In the genomic region with DNA sequence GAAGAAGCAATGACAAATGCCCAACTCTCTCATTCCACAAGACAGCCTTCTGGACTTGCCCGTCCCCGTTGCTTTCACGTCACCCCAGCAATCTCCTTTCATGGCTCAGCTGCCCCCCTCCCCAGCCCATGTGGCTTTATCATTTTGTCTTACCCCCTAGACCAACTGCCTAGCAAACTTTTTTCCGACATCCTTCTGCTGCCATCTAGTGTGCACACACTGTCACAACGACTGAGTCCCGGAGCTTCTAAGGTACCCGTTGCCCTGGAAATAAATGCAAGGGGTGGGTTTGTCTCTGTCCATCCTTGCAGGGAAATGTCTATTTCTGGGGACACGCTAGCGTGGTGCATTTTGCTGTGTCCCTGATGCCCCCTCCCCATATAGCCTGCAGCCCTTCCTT, we compare ENCODE assay signal across 9 mouse cellular contexts.
DNase-seq lines count a peak whose midpoint lies in the region; ATAC-seq and TF ChIP-seq lines count a peak whose summit lies in the region.
"Had no signal": no experiment of that assay in that cellular context is flagged by ENCODE, and none has a peak within 500 bp of the region (broad histone marks: within the 10 kb centered on the region; RNA-seq: fewer than 3 reads in every experiment).

No protein-coding gene starts in this region.

- ATAC-seq in hindbrain, embryonic 12.5 days (ENCODE audit: low FRiP score): peak; percentile 63

- intact Hi-C loops in heart, postnatal 25 days (cut with DNase I): loop anchor here (5.0 to 10.0 kb wide), 2 partner anchors 102 to 205 kb away; no protein-coding TSS in a partner anchor
- intact Hi-C loops in left cerebral cortex, postnatal 25 days (cut with DNase I): loop anchor here (5.0 to 10.0 kb wide), 12 partner anchors 107 to 1395 kb away; a partner anchor contains a TSS

- no peak for TF ChIP-seq POLR2A in cortical plate, adult 2 months (IDR thresholded peaks at IDR 0.05; ENCODE audit: extremely low read depth, insufficient read depth, low read length)
- no peak for TF ChIP-seq POLR2A in olfactory bulb, adult 2 months (IDR thresholded peaks at IDR 0.05; ENCODE audit: insufficient read depth, low read depth, low read length)

- H3K27me3 ChIP-seq in hindbrain, embryonic 12.5 days: no peaks in the 10 kb centered on the region; the same call in 1 of the 2 replicates

- peak; percentile 61 for DNase-seq in heart, postnatal 4 days
- DNase-seq in heart, postnatal 25 days (ENCODE audit: low spot score): no peak
- peak; percentile 56 for DNase-seq in NIH3T3 (ENCODE audit: low read depth)
- DNase-seq in left cerebral cortex, postnatal 25 days (ENCODE audit: low spot score in 2 of 2): peak; percentile 79 to 90
- no peak for DNase-seq in c-Kit-positive CD71-positive TER-119-positive erythroid progenitor cells, embryonic 14.5 days (ENCODE audit: low spot score)

- H3K4me3 ChIP-seq in cortical plate, adult 2 months (ENCODE audit: insufficient read depth, low read length): no peak overlapping the region
- no peak overlapping the region for H3K4me3 ChIP-seq in hindbrain, embryonic 12.5 days
- H3K4me3 ChIP-seq in olfactory bulb, adult 2 months (ENCODE audit: insufficient read depth, low read depth, low read length): 0 out of 2 replicates have a peak overlapping the region, but pooled peaks have one; percentile 7
- H3K4me3 ChIP-seq: limb, embryonic 15.5 days had no signal

- H3K27ac ChIP-seq in cortical plate, adult 2 months (ENCODE audit: insufficient read depth, low read length): peak overlapping the region; percentile 24; the same call in 1 of the 2 replicates
- no peak overlapping the region for H3K27ac ChIP-seq in hindbrain, embryonic 12.5 days
- peak overlapping the region; percentile 25; the same call in 1 of the 2 replicates for H3K27ac ChIP-seq in olfactory bulb, adult 2 months (ENCODE audit: insufficient read depth, low read depth, low read length)
- H3K27ac ChIP-seq: limb, embryonic 15.5 days had no signal

- peak; percentile 82 for TF ChIP-seq CTCF in cortical plate, adult 2 months (IDR thresholded peaks at IDR 0.05; ENCODE audit: extremely low read depth, insufficient read depth, low read length)
- 0 out of 2 replicates have a peak, but pooled peaks have one; percentile 28 for TF ChIP-seq CTCF in olfactory bulb, adult 2 months (IDR thresholded peaks at IDR 0.05; ENCODE audit: insufficient read depth, low read depth, low read length)

- H3K4me1 ChIP-seq in cortical plate, adult 2 months (ENCODE audit: control insufficient read depth, insufficient read depth, low read length): peaks cover 7% of the 10 kb centered on the region
- 0 out of 2 replicates have a peak, but pooled peaks cover 2% of the 10 kb centered on the region for H3K4me1 ChIP-seq in hindbrain, embryonic 12.5 days
- H3K4me1 ChIP-seq in olfactory bulb, adult 2 months (ENCODE audit: control insufficient read depth, insufficient read depth, low read length): peaks cover 33% of the 10 kb centered on the region
- H3K4me1 ChIP-seq: limb, embryonic 15.5 days had no signal

- WGBS in hindbrain, embryonic 12.5 days: 5% methylated on average over 9 of the region's 9 CpGs
- WGBS in olfactory bulb, adult 2 months: 2% methylated on average over 9 of the region's 9 CpGs

- H3K36me3 ChIP-seq in hindbrain, embryonic 12.5 days: no peaks in the 10 kb centered on the region
- H3K36me3 ChIP-seq: limb, embryonic 15.5 days had no signal

- H3K9ac ChIP-seq in hindbrain, embryonic 12.5 days: no peak overlapping the region
- H3K9ac ChIP-seq: limb, embryonic 15.5 days had no signal

- no peaks in the 10 kb centered on the region for H3K9me3 ChIP-seq in hindbrain, embryonic 12.5 days (replicated peaks)
- H3K9me3 ChIP-seq: limb, embryonic 15.5 days had no signal

- no peak overlapping the region for H3K4me2 ChIP-seq in hindbrain, embryonic 12.5 days (replicated peaks)
- H3K4me2 ChIP-seq: limb, embryonic 15.5 days had no signal

Comparison
In these comparisons a context has a peak if more than half of its experiments do, and no peak if none do; other contexts are left out.
1. DNase-seq: peak in heart, postnatal 4 days (single experiment), NIH3T3 (single experiment) and left cerebral cortex, postnatal 25 days (2 of 2); none in heart, postnatal 25 days (single experiment) and c-Kit-positive CD71-positive TER-119-positive erythroid progenitor cells, embryonic 14.5 days (single experiment).